Mouse (Mus musculus): Measurements from ENCODE around the gene Btbd1.

DNA sequence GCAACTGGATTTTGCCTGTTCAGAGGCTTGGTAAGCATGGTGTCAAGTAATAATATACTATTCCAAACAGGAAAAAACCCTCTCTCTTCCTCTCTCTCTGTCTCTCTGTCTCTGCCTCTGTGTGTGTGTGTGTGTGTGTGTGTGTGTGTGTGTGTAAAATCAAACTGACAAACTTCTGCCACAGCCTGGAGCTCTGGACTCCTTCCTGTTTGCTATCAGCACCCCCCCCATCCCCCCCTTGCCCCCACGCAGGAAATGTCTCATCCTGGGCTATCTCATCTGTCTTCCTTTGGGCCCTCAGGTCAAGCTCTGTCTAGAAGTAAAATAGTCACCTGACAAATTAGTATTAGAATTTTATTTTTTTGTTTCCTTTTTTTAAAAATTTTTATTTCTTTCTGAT, 44.6 kb upstream of the Btbd1 start:
- no peak for TF ChIP-seq CTCF (IDR thresholded peaks at IDR 0.05; ENCODE audit: low read depth)
- TF ChIP-seq EP300 (IDR thresholded peaks at IDR 0.05; ENCODE audit: low read depth), result no peak
